Mouse (Mus musculus) kidney, embryonic 14.5 days (tissue): ENCODE results near the gene Slc22a16. TPM values are rescaled to one million over a fixed set of nuclear protein-coding genes. Genes with fewer than 3 reads are reported as not detected.
A peak's percentile ranks its signal among the peaks of the same experiment; 100 is the strongest.

Experiments used
- ATAC-seq: fragments of 200-750 bp; cut with Nextera tagmentation; 2 replicates; pipeline ENCODE4 v1.8.0; 2017; ENCODE audit warnings: moderate number of reproducible peaks, mild to moderate bottlenecking, moderate TSS enrichment, moderate library complexity; ENCODE audit not compliant: low FRiP score, low TSS enrichment
- H3K27ac ChIP-seq: fragments of 300-500 bp; sonication (generic); 2 replicates; pipeline ENCODE4 v1.5.1; 2014; ENCODE audit warnings: low read depth, mild to moderate bottlenecking, low read length, moderate library complexity, mixed read lengths
- H3K27me3 ChIP-seq: fragments of 300-500 bp; sonication (generic); 2 replicates; pipeline ENCODE4 v1.6.1; 2014; ENCODE audit warnings: mild to moderate bottlenecking, low read length; ENCODE audit not compliant: control insufficient read depth, insufficient read depth
- H3K36me3 ChIP-seq: fragments of 300-500 bp; sonication (generic); 2 replicates; pipeline ENCODE4 v1.6.1; 2014; ENCODE audit warnings: low read length, mixed read lengths; ENCODE audit not compliant: control insufficient read depth, insufficient read depth
- H3K4me1 ChIP-seq: fragments of 300-500 bp; sonication (generic); 2 replicates; pipeline ENCODE4 v1.6.1; 2014; ENCODE audit warnings: low read length, mixed read lengths; ENCODE audit not compliant: control insufficient read depth, insufficient read depth
- H3K4me2 ChIP-seq: fragments of 300-500 bp; sonication (generic); replicated peaks from 2 replicates; pipeline ENCODE4 v1.6.1; 2014; ENCODE audit warnings: low read depth, mild to moderate bottlenecking, low read length
- H3K4me3 ChIP-seq: fragments of 300-500 bp; sonication (generic); 2 replicates; pipeline ENCODE4 v1.5.1; 2014; ENCODE audit warnings: mild to moderate bottlenecking, low read length
- H3K9ac ChIP-seq: fragments of 300-500 bp; sonication (generic); 2 replicates; pipeline ENCODE4 v1.6.1; 2014; ENCODE audit warnings: low read depth, mild to moderate bottlenecking, low read length, moderate library complexity
- H3K9me3 ChIP-seq: fragments of 300-500 bp; sonication (generic); 2 replicates; pipeline ENCODE4 v1.6.1; 2016; ENCODE audit warnings: low read length; ENCODE audit not compliant: control insufficient read depth
- WGBS: fragments of 180-500 bp; shearing (Covaris S2); extraction: QIAGEN DNeasy Blood & Tissue Kit; methylation state at CpG from one replicate; pipeline ENCODE4 v1.1.7; 2014; 5-methylcytosine and 5-hydroxymethylcytosine counted together
- polyA plus RNA-seq: library from polyadenylated mRNA; unstranded; fragments of >200 nt; fragmentation: Nextera tagmentation; extraction: Ambion mirVana; gene quantifications from 2 replicates; pipeline ENCODE4 v1.2.1, GENCODE M21; 2014

Gene Slc22a16
- polyA plus RNA-seq, 1 experiment from 2014 or later: not detected

DNA sequence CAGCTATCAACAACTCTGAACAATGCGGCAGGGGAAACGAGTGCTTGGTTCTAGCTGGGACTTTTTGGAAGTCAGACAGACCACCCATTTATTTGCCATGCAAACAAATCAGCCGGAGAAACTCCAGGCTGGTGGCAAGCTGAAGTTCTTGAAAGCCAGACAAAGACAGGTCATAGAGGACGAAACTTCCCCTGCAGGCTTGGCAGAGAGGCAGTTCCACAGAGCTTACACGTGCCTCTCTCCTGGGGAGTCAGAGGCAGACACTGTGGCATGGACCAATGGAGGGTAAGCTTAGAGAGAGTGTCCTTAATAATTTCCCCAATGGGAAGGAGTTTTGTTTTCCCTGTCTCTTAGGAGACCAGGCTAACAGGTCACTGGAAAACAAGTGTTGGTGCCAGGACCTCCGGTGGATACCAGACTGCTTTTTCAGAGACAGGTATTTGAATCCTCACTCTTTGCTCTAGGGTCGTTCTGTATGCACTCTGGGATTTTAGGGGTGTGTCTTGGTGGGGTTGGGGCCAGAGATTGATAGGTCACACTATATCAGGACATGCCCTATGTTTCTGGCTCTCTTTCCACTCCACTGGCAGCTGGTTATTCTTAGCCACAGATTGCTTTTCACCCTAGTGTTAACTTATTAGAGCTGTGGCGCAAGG is 59.6 kb downstream of the Slc22a16 start, which contains the start of gene Ddo:
Ddo (plus strand) TSS at position 356 of the 656 bp plus-strand sequence.
- H3K4me1 ChIP-seq: no peaks in the 10 kb centered on the region
- H3K4me2 ChIP-seq: no peak within 1 kb of the TSS
- H3K9ac ChIP-seq: no peak within 1 kb of the TSS
- 73% methylated on average over 8 of the region's 8 CpGs for WGBS
- H3K4me3 ChIP-seq: no peak within 1 kb of the TSS
- no peaks in the 10 kb centered on the region for H3K36me3 ChIP-seq
- no peak for ATAC-seq
- H3K9me3 ChIP-seq: no peaks in the 10 kb centered on the region
- H3K27me3 ChIP-seq: no peaks in the 10 kb centered on the region
- H3K27ac ChIP-seq: no peak within 1 kb of the TSS

GRCm38 (mm10) chr10:40630457-40630856 is 60.3 kb downstream of the Slc22a16 start:
- H3K4me1 ChIP-seq: no peaks in the 10 kb centered on the region
- ATAC-seq: no peak
- no peak overlapping the region for H3K27ac ChIP-seq
- H3K36me3 ChIP-seq: no peaks in the 10 kb centered on the region
- 75% methylated on average over 5 of the region's 5 CpGs for WGBS
- no peak overlapping the region for H3K4me2 ChIP-seq
- no peak overlapping the region for H3K4me3 ChIP-seq
- H3K9me3 ChIP-seq: no peaks in the 10 kb centered on the region
- H3K27me3 ChIP-seq: no peaks in the 10 kb centered on the region
- H3K9ac ChIP-seq: no peak overlapping the region

DNA sequence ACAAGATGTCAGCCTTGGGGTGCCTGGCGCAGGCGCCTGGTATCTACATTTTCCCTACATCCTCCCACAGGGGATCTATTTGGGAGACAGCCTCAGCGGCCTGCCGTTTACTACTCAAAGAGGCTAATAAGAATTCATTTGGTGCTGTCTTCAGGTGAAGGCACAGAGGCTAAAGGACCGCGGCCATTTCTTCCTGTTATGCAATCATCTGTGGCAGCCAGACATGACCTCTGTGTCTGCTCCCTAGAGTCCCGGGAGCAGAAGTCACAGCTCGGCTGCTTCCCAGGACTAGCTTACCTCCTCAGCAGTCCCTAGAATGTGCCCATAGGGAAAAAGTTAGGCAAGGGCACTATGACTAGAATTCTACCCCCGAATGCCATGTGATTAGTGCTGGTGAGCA is 60.8 kb downstream of the Slc22a16 start:
- Histone ChIP-seq H3K4me3 (no peak overlapping the region), H3K27me3 (no peaks in the 10 kb centered on the region), H3K27ac (no peak overlapping the region), H3K4me2 (no peak overlapping the region), H3K4me1 (no peaks in the 10 kb centered on the region), H3K36me3 (no peaks in the 10 kb centered on the region), H3K9ac (no peak overlapping the region), H3K9me3 (no peaks in the 10 kb centered on the region)
- WGBS: 48% methylated on average over 9 of the region's 9 CpGs
- no peak for ATAC-seq

DNA sequence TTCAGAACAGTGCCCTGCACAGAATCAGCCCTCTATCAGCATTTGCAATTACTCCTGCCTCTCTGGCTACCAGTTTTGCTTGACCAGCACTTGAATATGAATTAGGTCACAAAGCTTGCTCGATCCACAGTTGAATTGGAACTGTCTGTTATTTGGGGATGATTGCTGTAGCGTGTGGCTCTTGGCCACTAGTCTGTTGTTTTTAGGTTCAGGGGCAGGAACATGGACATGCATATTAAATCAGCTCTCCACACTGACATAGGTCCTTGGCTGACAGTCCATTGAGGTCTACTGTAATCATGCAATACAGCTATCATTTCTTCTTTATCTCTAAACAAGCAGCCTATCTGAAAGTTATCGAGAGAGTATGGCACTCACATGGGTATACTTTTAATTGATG is 62.0 kb downstream of the Slc22a16 start:
- WGBS: 84% methylated on average over 3 of the region's 3 CpGs
- H3K4me2 ChIP-seq: no peak overlapping the region
- H3K9ac ChIP-seq: no peak overlapping the region
- H3K9me3 ChIP-seq: no peaks in the 10 kb centered on the region
- H3K36me3 ChIP-seq: no peaks in the 10 kb centered on the region
- H3K27me3 ChIP-seq: no peaks in the 10 kb centered on the region
- no peak overlapping the region for H3K4me3 ChIP-seq
- H3K4me1 ChIP-seq: peaks cover 4% of the 10 kb centered on the region; the same call in 1 of the 2 replicates
- H3K27ac ChIP-seq: no peak overlapping the region
- ATAC-seq: no peak

- ATAC-seq: no peak
- H3K27me3 ChIP-seq: no peaks in the 10 kb centered on the region
- H3K4me1 ChIP-seq: peaks cover 25% of the 10 kb centered on the region
- WGBS: 32% methylated on average over 10 of the region's 10 CpGs
- H3K27ac ChIP-seq: no peak overlapping the region
- no peak overlapping the region for H3K9ac ChIP-seq
- no peaks in the 10 kb centered on the region for H3K9me3 ChIP-seq
- no peak overlapping the region for H3K4me2 ChIP-seq
- no peaks in the 10 kb centered on the region for H3K36me3 ChIP-seq
- H3K4me3 ChIP-seq: no peak overlapping the region
Observed at GRCm38 (mm10) chr10:40637331-40637730, 67.2 kb downstream of the Slc22a16 start.

- Histone ChIP-seq H3K9ac (no peak overlapping the region), H3K36me3 (no peaks in the 10 kb centered on the region), H3K27ac (peak overlapping the region; percentile 80; the same call in 1 of the 2 replicates), H3K4me1 (peaks cover 25% of the 10 kb centered on the region), H3K9me3 (no peaks in the 10 kb centered on the region), H3K27me3 (no peaks in the 10 kb centered on the region), H3K4me3 (no peak overlapping the region), H3K4me2 (no peak overlapping the region)
- 35% methylated on average over 7 of the region's 7 CpGs for WGBS
- peak; percentile 65 for ATAC-seq
Observed at GRCm38 (mm10) chr10:40638276-40638675, 68.1 kb downstream of the Slc22a16 start.

DNA sequence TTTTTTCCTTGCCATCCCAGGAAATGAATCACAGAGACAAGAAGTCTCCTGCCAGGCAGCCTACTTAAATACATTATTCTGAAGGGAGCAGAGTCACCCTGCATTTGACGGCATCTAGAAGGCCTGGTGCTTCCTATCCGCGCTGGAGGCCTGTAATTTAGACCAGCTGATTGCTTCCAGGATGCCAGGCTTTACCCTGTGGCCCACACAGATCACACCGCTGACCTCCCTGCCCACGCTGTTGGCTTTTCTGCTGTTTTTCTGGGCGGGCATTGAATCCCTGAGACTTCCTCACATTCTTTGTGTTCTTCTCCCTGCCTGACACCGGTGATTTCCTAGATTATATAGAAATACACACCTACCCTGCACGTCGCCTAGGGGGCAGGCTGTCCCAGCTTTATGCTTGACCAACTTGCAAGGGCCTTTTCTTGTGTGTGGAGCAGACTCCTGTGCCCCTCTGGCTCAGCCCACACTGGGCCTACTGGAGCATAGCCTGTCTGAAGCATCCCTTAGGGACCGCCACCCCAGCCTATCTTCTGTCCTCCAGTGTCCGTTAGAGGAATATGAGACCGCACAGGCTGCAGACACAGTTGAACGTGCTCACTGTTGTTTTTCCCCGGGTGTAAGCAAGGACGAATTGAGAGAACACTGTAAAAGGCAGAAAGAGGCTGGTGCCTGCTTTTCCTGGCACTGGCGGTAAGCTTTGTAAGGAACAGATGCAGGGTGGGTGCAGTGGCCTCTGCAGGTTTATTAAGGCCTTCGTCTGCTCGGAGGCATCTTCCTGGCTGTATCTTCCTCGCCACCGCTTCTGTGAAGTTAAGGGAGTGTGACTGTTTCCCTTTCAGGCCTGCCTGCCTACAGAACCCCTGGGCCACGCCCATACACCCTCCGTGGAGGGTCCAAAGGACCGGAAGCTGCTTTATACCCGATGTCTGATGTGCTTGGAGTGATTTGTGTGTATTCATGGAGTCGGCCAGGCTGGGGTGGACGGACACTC is 69.0 kb downstream of the Slc22a16 start:
- Histone ChIP-seq H3K36me3 (no peaks in the 10 kb centered on the region), H3K27me3 (no peaks in the 10 kb centered on the region), H3K9me3 (no peaks in the 10 kb centered on the region), H3K4me1 (peaks cover 25% of the 10 kb centered on the region), H3K4me3 (no peak overlapping the region), H3K9ac (peak overlapping the region; percentile 14; the same call in 1 of the 2 replicates), H3K27ac (peak overlapping the region; percentile 80; the same call in 1 of the 2 replicates), H3K4me2 (peak overlapping the region; percentile 24; the same call in 1 of the 2 replicates)
- peak; percentile 94 for ATAC-seq
- 24% methylated on average over 26 of the region's 26 CpGs for WGBS

DNA sequence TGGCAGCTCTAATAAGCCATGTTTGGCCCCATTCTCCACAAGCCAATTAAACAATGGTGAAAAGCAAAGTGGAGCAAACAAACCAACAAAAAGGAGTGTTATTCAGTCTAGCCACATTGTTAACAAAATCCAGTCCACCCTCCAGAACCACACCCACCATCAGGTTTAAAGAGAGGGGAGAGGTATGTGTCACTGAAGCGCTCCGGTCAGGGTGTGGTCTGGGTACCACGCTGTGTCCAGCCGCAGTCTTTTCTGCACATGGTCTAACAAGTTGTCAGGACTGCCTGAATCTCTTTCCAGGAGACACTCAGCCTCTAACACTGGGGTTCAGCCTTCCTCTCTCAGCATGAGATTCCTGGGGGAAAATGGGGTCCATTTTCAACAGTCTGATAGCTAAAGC is 70.3 kb downstream of the Slc22a16 start:
- no peaks in the 10 kb centered on the region for H3K27me3 ChIP-seq
- no peak overlapping the region for H3K9ac ChIP-seq
- no peak overlapping the region for H3K27ac ChIP-seq
- no peak overlapping the region for H3K4me3 ChIP-seq
- H3K36me3 ChIP-seq: no peaks in the 10 kb centered on the region
- H3K4me1 ChIP-seq: peaks cover 25% of the 10 kb centered on the region
- ATAC-seq: no peak
- no peaks in the 10 kb centered on the region for H3K9me3 ChIP-seq
- H3K4me2 ChIP-seq: no peak overlapping the region
- 83% methylated on average over 4 of the region's 4 CpGs for WGBS

- peaks cover 22% of the 10 kb centered on the region for H3K4me1 ChIP-seq
- no peak overlapping the region for H3K4me2 ChIP-seq
- no peak for ATAC-seq
- no peaks in the 10 kb centered on the region for H3K9me3 ChIP-seq
- H3K4me3 ChIP-seq: no peak overlapping the region
- H3K27me3 ChIP-seq: no peaks in the 10 kb centered on the region
- H3K9ac ChIP-seq: no peak overlapping the region
- H3K36me3 ChIP-seq: no peaks in the 10 kb centered on the region
- H3K27ac ChIP-seq: no peak overlapping the region
- WGBS: 89% methylated on average over 7 of the region's 7 CpGs
Observed at GRCm38 (mm10) chr10:40641901-40642300, 71.8 kb downstream of the Slc22a16 start.
